Mouse (Mus musculus): ENCODE data around the gene Rimkla.

The Rimkla gene

DNA sequence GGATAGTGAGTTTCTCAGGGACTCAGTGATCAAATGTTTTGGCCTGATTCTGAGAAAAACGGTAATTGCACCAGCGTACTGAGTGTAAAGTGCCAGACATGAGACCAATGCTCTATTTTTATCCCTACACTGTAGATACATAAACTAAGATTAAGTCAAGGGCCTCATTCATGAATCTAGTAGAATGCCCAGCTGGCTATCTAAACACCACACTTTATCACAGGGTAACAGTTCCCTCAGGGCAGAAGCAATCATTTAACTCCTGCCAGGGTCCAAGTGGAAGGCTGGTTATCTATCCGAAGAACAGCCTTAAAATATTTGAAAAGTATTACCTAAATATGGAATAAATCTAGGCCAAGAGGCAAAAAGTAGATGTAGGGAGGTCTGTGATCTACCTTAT, 74.5 kb downstream of the Rimkla start:
- no peak for DNase-seq (ENCODE audit: low read depth, low spot score)

GRCm38 (mm10) chr4:119417270-119417669, 75.2 kb downstream of the Rimkla start:
- DNase-seq (ENCODE audit: low read depth, low spot score) = no peak

Measured in brain, adult 2 months (tissue).